Mouse (Mus musculus) telencephalon, adult 2 months (tissue): ENCODE measurements around the gene Zfp92.
A peak's percentile ranks its signal among the peaks of the same experiment; 100 is the strongest.
"Not testable (repeated sequence)": the region's sequence is repeated elsewhere in the genome, so short reads cannot be mapped to it uniquely, and the experiment has no call there.

Source experiments
- DNase-seq: peaks from one replicate; pipeline ENCODE4 v3.0.0-alpha.2; 2011; ENCODE audit warnings: low read depth, low spot score

Gene Zfp92

DNA sequence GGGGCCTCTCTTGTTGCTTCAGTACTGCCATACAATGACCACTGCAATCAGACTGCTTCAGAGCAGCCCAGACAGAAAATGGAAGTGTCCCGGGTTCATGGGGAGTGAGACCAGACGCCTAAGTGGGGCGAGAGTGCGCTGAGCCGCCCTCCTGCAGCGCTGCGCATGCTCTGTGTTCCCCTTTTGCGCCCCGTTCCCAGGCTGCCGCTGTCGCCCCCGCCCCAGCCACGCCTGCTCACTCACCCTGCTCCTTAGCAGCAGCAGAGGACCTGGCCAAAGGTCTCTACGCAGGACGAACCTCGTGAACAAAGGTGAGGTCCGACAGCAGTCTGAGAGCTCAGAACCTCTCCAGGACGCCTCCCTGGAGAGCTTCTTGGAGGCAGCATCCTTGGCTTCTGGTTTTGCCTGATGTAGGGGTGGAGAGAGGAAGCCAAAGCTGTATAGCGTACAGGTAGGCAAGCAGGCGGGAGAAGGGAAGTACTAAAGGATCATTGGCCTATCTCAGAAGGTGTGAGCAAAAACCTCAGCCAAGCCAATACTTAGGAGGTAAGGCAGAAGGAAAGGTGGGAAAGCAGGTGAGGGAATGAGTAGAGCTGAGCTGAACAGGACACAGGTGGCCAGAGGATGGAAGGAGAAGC, at the start of gene Zfp92:
Zfp92 (plus strand) TSS at position 217 of the 638 bp plus-strand sequence.
- DNase-seq: no peak

DNA sequence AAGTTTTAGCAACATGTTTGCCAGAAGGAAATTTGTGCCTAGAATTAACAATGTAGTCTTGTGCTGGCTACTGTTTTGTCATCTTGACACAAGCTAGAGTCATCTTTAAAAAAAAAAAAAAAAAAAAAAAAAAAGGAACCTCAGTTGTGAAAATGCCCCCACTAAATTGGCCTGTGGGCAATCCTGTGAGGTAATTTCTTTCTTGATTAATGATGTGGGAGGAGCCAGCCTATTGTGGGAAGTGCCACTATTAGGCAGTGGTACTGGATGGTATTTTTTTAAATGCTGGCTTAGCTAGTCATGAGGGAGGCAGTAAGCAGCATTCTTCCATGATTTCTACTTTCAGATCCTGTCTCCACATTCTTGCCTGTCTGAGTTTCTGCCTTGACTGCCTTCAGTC, 47.6 kb upstream of the Zfp92 start:
- no peak for DNase-seq

DNA sequence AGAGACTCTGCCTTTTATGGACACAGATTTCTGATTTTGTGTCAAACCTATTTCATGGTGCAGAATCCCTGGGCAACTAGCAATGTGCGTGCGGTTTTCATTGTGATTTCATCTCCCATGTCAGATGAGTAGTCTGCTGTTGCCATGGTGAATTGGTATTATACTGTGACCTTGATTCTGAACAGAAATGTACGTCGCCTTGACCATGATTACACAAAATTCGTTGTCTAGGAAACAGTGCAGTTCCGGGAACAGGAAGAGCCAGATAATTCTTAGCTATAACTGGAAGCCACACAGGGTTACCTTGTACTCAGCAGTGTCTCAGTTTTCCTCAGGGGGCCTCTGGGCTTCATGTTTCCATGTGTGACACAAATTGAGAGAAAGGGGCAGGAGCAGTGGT, 26.5 kb upstream of the Zfp92 start:
- peak; percentile 11 for DNase-seq

DNA sequence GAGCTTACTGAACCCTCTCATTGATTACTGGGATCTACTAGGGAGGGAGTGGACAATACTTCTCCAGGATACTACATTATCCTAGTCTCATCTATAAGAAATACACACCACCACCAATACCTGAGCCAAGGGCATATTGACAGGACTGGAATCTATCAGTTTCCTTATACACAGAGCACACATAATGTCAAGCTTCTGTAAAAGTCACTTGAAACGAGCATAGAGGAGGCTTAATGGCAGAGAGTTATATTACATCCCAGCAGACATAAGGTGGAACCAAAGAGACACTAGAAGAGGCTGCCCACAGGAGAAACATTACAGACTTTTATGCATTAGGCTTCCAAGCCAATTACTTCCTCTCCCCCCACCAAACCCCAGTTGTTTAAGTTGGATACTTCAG, 26.0 kb upstream of the Zfp92 start:
- DNase-seq: no peak

DNA sequence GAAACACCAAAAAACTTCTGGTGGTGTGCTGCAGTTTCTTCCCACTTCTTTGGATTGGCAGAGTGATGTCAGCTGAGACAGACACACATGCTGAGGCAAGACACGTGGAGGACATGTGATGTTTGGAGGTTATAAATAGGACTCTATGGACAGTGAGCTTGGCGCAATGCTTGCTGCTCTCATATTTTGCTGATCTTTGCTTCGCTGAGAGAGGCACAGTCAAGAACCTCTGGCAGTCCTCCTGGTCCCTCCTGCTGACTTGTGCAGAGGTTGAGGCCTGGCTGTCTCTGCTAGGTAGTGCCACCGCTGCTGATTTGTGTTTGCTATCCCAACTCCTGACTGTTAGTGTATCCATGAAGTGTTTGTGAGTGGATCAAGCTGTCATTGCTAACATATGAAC, 19.4 kb upstream of the Zfp92 start:
- DNase-seq: no peak

DNA sequence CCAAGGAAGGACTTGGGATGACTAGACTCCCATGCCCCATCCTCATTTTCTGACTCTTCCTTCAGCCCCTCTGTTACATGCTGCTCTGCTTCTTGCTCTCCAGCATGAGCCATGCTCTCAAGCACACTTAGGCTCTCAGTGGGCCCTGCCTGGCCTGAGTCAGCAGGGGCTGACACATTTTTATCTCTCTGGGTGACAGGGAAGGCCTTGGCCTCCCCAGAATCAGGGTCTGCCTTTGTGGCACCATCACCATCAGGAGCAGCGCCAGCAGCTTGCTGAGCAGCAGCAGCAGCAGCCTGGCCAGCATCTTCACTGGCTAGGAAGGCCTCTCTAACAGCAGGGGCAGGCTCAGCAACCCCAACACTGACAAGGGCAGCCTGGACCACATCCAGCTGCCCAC, 14.4 kb upstream of the Zfp92 start:
- no peak for DNase-seq

DNA sequence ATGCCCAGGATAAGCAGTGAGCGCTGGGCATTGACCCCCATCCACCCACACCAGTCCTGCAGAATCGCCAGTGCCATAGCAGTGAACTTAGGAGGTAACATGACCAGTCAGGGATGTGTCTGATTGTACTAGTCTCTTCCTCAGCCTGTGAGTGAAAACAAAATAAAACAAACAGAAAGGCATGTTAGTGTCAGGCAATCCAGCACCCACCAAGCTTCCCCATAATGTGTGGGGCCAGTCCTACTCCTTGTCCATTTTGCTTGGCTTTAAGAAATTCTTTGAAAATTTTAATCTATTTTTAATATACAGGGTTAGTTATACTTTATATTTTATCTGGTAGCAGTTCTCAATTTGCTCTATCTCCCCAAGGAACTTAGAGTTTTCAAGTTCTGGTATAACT, 12.3 kb upstream of the Zfp92 start, which contains the start of gene Gm18336:
Gm18336 (minus strand) TSS at position 101 of the 400 bp plus-strand sequence.
- not testable (repeated sequence) for DNase-seq

DNA sequence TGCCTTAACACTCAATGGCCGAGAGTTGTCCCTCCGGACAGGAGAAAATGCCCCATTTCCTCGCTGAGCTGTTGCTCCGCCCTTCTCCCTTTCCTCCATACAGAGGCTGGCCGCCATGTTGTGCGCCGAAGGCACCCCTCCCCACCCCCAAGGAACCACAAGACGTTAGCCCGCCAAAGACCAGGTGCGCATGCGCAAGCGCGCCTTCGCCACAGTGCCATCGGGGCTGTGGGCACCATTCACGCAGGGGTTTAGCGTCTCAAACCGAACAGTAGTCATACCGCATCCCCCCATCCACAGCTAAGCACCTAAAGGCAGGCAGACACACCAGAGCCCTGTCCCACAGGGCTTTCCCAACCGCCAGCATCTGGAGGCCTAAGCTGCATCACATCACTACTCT, 9.9 kb upstream of the Zfp92 start:
- DNase-seq: no peak

DNA sequence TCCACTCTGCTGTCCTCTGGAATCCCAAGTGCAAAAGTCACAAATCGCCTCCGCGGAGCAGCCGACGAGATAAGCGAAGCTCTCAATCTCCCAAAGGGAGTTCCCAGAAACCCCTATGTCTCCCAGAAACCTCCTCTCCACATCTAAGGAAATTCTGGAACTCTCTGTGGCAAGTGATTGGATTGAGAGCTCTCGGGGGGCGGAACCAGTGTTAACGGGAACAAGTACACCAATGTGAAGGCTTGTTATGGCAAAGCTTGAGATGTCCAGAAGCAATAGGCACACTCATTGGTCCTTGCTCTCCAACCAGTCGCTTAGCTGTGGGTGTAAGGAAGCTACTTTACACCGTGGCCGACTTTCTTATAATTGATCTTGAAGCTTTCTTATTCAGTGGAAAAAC, 9.3 kb upstream of the Zfp92 start:
- DNase-seq: no peak

DNA sequence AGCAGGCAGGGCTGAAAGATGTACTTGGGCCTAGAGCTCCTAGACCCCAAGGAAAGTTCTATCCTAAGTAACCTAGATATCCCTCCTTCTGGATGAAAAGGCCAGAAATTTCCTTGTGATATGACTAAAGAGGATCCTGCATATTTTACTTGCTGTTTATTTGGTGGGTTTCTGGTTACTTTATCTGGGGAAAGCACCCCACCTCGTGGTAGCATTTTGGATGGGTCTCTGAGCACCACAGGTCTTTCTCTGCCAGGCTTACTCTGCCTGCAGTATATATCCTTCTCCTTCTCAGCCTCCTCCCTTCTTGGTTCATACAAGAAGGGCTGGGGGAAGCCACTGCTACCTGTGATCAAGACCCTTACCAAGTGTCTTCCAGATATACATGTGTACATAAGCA, 1.9 kb downstream of the Zfp92 start:
- no peak for DNase-seq

DNA sequence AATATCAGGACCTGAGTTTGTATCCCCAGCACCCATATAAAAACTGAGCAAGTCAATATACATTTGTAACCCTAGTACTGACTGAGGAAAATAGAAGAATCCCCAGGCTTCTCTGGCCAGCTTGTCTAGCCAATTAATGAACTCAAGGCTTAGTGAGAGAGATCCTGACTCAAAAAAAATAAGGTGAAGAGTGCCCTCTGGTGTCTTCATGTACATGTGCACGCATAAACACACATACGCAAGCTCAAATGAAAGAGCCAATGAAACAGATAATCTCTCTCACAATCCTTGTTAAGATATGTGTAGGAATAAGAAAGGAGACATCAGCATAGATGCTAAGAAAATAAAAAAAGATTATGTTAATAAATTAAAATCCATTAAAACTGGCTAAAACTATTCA, 19.1 kb downstream of the Zfp92 start:
- no peak for DNase-seq

DNA sequence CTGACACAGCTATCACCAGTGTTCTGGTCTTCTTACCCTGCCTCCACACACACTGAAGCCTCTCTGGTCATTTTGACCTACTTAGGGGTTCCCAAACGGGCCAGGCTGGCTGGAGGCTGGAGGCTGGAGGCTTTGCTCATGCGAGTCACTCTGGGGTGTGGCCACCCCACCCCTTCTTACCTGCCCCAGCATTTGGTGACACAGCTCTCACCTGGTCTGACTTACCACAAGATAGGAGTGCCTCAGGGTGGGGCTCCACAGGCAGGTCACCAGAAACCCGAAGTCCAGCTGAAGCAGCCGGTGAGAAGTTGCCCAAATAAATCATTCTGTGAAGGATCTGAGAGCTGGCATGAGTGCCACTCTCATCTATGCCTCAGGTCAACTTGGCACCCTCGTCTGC, 22.0 kb downstream of the Zfp92 start:
- DNase-seq: no peak

DNA sequence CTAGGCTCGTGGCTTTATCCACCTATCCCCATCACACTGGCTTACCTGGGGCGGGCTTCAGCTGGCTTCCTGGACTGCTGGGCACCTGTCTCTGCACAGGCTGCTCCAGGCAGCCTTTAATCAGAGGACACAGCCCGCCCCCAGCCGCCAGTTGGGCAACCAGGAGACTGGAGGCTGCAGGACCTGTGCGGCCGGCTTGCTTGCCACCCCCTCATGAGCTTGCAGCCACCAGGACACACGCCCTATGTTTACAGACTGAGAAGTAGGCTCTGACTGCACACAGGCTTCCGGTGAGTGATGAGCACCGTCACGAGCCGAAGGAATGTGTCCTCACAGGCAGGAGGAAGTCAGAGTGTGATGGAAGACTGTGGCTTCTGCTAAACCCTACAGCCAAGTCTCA, 24.4 kb downstream of the Zfp92 start, which contains the start of gene Trex2:
Trex2 (minus strand) TSS at position 93 of the 400 bp plus-strand sequence.
- no peak for DNase-seq

DNA sequence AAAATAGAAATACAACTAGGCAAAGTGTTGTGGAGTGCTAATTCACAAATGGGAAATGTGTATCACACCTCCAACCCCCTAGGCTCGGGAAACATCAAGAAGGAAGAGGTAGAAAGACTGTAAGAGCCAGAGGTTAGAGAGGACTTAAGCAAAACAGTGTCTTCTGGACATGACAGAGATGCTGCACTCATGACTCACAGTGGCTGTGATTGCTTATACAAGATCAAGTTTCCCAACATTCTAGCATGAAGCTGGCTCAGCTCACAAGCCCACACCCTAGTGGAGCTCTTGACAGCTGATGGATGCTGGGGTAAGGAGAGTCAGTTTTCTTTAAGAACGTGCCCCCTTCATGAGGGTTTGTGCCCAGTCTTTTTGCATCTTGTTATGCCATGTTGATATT, 30.5 kb downstream of the Zfp92 start:
- DNase-seq: no peak

DNA sequence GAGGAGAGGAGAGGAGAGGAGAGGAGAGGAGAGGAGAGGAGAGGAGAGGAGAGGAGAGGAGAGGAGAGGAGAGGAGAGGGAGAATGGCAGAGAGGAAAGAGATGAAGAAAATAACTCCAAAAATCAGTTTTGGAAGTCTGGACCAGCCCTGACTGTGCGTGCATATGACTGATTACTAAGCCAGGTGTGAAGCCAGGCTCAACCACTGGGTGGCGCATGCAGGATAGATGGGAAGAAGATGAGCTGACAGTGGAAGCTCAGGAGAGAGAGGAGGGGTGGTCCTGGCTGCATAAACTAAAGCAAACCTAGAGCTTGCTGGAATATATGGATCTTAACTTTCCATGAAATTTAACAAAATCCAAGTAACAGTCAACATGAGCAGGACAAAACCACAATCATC, 41.1 kb downstream of the Zfp92 start:
- no peak for DNase-seq

DNA sequence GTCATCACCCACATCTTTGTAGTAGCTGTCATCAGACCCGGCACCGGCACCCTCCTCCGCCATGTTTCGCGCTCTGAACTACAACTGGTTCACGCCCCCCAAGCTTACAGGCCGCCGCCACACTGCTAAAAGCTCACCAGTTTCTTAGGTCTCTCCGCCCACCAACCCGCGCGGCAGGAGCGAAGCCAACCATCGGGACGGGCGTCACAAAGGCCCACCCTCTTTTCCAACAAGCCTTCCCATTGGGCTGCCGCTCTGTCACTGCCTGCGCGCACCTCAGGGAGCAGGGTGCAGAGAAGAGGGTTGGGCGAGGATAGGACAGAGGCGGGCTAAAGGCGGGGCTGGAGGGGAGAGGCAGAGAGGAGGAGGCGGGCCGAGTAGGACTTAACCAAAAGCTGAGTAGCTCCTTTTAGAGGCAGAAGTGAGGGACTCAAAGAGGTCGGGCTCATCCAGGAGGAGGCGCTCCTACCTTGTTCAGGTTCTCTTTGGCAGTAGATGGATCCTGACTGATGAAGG, 48.0 kb downstream of the Zfp92 start, which contains the start of gene Haus7:
Haus7 (minus strand) TSS at position 168 of the 516 bp plus-strand sequence.
- DNase-seq: peak; percentile 91

DNA sequence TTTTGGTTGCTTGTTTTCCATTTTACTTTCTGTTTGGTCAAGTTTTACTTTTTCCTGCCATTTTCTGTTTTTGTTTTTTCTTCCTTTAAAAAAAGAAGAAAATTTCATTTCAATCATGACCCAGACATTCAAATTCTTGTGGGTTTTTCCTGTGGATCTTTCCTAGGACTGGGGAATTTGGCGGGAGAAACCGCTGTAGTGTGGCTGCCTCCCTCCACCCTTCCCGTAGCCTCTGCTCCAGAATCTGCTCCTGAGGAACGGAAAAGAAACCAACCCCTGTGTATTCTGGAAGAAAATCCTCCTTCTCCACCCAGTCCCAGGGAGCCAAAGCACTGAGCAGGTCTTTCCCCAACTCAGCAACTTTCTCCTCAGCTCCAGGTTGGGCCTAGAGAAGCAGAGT, 49.9 kb downstream of the Zfp92 start:
- DNase-seq: no peak

DNA sequence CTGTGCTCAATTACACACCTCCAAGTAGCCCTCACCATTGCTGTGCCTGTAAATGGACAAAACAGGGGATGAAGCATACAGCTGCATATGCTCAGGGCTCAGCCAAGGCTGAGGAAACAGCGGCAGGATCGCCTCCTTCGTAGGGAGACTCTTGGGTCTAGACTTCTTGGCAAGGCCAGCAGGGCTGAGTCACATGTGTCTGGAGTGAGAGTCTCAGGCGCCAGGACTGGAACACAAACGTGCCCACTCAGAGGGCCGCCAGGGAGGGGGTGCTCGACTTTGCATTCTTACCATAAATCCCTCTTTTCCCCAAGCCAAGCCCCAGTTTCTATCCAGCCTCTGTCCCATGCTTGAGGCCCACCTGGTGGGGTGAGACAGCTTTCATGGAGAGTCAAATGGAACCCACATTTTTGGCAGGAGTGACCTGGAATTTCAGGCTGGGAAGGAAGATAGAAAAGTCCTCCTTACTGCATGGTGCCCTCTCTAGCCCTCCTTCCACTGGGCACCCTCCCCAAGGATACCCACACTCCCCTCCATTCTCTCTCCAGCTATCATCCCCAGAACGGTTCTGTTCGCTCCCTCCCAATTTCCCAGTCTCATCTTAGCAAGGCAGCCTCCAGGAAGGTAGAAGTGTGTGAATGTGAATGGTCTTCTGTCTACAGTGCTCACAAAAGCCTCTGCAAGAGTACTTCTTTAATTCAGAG, 54.7 kb downstream of the Zfp92 start:
- DNase-seq: no peak

DNA sequence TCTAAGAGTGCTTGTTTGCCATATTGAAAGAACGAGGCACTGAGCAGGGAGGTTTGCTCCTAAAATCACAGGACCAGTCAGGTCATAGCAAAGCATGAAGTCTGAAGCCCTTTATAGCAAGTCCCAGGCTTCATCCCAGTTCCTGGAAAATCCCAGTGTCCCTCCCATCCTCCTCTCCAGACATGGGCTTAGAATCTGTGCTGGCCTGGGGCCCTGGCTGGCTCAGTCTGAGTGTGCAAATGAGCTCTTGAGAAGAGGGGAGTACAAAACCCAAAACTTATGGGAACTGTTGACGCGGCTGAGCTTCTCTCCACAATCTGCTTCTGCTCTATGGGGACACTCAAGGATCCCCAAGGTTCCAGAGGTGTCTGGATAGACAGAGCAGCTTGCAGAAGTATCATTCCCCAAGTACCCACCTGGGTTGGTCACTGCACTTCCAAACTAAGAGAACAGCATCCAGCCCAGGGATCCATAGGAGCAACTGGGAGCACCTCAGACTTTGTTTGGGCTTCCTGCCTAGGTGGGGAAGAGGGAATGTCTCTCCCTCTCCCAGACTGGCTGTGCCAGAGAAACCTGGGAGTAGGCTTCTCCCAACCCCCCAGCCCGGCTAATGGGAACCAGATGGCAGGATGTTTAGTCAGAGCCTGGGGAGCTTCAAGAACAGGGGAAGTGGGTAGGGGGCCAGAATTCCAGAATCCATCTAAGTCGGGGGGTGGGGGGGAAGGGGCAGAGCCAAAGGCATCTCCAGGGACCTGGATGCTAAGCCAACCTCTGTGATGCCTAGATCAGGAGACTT, 56.7 kb downstream of the Zfp92 start:
- DNase-seq: no peak

DNA sequence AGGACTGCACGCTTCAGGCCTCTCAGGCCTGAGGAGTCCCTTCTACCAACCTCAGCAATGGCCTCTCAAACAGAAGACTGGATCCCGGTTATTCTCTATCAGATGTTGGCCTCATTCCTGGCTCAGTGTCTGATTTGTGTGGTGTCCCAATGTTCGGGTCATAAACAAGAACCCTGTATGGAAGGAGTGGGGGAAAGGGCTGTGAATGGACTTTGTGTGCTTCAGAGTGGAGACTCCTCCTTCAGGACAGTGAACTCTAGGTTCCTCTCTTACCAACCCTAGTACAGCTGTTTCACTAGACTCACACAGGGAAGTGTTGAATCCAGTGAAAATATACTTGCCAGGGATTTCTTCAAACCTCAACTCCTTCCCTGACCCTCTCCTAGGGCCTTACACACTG, 57.4 kb downstream of the Zfp92 start:
- no peak for DNase-seq

DNA sequence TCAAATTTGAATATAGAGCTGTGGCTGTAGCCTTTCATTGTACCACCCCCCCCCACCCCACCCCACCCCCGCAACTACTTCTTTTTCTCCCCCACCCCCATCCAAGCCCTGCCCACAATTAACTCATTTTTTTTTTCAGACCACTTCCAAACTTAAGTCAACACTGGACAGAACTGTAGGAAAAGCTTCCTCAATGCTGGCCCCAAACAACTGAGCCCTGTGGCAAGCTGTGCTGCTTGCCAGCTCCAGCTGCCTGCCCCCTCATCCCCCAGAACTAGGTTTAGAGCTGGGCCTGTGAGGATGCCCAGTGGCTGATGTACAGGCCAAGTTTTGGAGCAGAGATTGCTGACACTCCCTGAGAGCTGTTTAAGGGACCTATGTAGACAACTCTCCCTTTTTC, 57.9 kb downstream of the Zfp92 start:
- DNase-seq: no peak

DNA sequence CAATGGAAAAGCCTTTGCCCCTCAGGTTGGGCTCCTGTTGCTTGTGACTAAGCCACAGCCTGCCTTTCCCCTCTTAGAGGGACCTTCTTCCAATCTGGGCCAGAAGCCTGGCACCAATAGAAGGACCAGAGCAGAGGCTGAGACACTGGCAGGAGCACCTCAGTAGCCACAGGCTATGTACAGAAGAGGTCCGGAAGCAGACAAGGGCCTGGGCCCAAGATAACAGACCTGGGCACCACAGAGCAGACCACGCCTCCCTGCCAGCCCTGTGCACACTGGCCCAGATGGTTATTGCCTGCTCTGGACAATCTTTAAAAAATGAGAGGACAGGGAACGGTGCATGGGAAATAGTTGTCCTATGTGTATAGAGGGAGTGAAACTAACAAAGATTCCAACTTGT, 60.9 kb downstream of the Zfp92 start:
- DNase-seq: no peak
